Mouse (Mus musculus) embryonic fibroblast, embryonic 13.5 days (primary cell): ENCODE measurements around the gene Zranb3.

ENCODE experiments used
- CTCF ChIP-seq: IDR thresholded peaks from 2 replicates; pipeline ENCODE4 v1.5.1; 2011; ENCODE audit warnings: mild to moderate bottlenecking, control low read depth, low read length, moderate library complexity, borderline replicate concordance; ENCODE audit not compliant: insufficient read depth
- POLR2A ChIP-seq: IDR thresholded peaks from 2 replicates; pipeline ENCODE4 v1.6.1; 2011; ENCODE audit warnings: low read depth, mild to moderate bottlenecking, control low read depth, low read length, moderate library complexity

GRCm38 (mm10) chr1:128046455-128046854 lies 56.4 kb downstream of the Zranb3 start:
- TF ChIP-seq CTCF = no peak
- no peak for TF ChIP-seq POLR2A
